Mouse (Mus musculus) CH12.LX (cell line): ENCODE measurements around the gene Farp1. TPM values are rescaled to one million over a fixed set of nuclear protein-coding genes. Genes with fewer than 3 reads are reported as not detected.

Experiments
- DNase-seq: peaks from one replicate; pipeline ENCODE4 v3.0.0-alpha.2; 2013; ENCODE audit errors: extremely low read depth
- H3K27ac ChIP-seq: 2 replicates; pipeline ENCODE4 v1.5.1; 2012; ENCODE audit warnings: low read depth, mild to moderate bottlenecking, control low read depth, moderate library complexity; ENCODE audit not compliant: insufficient read depth
- H3K27me3 ChIP-seq: replicated peaks from 2 replicates; pipeline ENCODE3; 2012; ENCODE audit warnings: inconsistent platforms
- H3K36me3 ChIP-seq, 2 experiments: replicated peaks in 1 of 2; 2 replicates each; pipeline versions ENCODE3 to v1.6.1; 2012; ENCODE audit warnings: inconsistent platforms in 1 of 2, low read length in 1 of 2, mild to moderate bottlenecking in 1 of 2, mixed read lengths in 1 of 2, moderate library complexity in 1 of 2; ENCODE audit not compliant: control insufficient read depth in 1 of 2, insufficient read depth in 1 of 2
- H3K4me1 ChIP-seq, 2 experiments: 2 replicates each; pipeline ENCODE4 v1.6.1; 2012; ENCODE audit warnings: inconsistent platforms in 1 of 2, moderate library complexity in 1 of 2; ENCODE audit not compliant: insufficient read depth in 2 of 2, control insufficient read depth in 1 of 2
- H3K4me2 ChIP-seq: 2 replicates; pipeline ENCODE4 v1.6.1; 2012; ENCODE audit warnings: low read depth, mild to moderate bottlenecking, control low read depth; ENCODE audit not compliant: poor library complexity, insufficient read depth, severe bottlenecking
- H3K4me3 ChIP-seq, 3 experiments: fragments of 150-350 bp in 1 of 3; sonication (generic) in 1 of 3; replicated peaks in 1 of 3; 2 replicates each; pipeline versions ENCODE3 to v1.5.1; 2011 to 2012; ENCODE audit warnings: low read depth in 2 of 3, low read length in 2 of 3, mild to moderate bottlenecking in 2 of 3, moderate library complexity in 2 of 3, control low read depth in 1 of 3, improper control_type of control experiment in 1 of 3, inconsistent platforms in 1 of 3, mixed read lengths in 1 of 3; ENCODE audit not compliant: poor library complexity in 1 of 3
- H3K79me2 ChIP-seq: replicated peaks from 2 replicates; pipeline ENCODE4 v1.6.1; 2012; ENCODE audit warnings: mild to moderate bottlenecking, moderate library complexity; ENCODE audit not compliant: control insufficient read depth, poor library complexity, insufficient read depth, severe bottlenecking; ENCODE audit errors: extremely low read depth
- H3K9ac ChIP-seq: 2 replicates; pipeline ENCODE4 v1.6.1; 2012; ENCODE audit warnings: low read depth, mild to moderate bottlenecking, control low read depth, moderate library complexity; ENCODE audit not compliant: insufficient read depth
- H3K9me3 ChIP-seq: replicated peaks from 2 replicates; pipeline ENCODE3; 2012; ENCODE audit warnings: low read length, inconsistent platforms, mixed read lengths
- BHLHE40 ChIP-seq: IDR thresholded peaks from 2 replicates; pipeline ENCODE4 v1.6.1; 2011; ENCODE audit warnings: mild to moderate bottlenecking, low read depth, low read length, improper control_type of control experiment
- CHD1 ChIP-seq: IDR thresholded peaks from 2 replicates; pipeline ENCODE4 v1.6.1; 2012; ENCODE audit warnings: low read depth, low read length, improper control_type of control experiment, inconsistent platforms
- CTCF ChIP-seq, 2 experiments: IDR thresholded peaks in 1 of 2; conservative IDR thresholded peaks in 1 of 2; 2 replicates each; pipeline ENCODE4 v1.5.1; 2011 to 2012; ENCODE audit warnings: low read depth in 2 of 2, low read length in 2 of 2, improper control_type of control experiment in 1 of 2, inconsistent platforms in 1 of 2, mild to moderate bottlenecking in 1 of 2, moderate library complexity in 1 of 2
- ELF1 ChIP-seq: IDR thresholded peaks from 2 replicates; pipeline ENCODE4 v1.6.1; 2014; ENCODE audit warnings: low read depth, mild to moderate bottlenecking, inconsistent platforms, low read length, improper control_type of control experiment
- GABPA ChIP-seq: IDR thresholded peaks from 2 replicates; pipeline ENCODE4 v1.6.1; 2012; ENCODE audit warnings: low read depth, low read length, improper control_type of control experiment, inconsistent platforms; ENCODE audit not compliant: insufficient replicate concordance
- JUN ChIP-seq: IDR thresholded peaks from 2 replicates; pipeline ENCODE4 v1.6.1; 2011; ENCODE audit warnings: low read depth, mild to moderate bottlenecking, low read length, improper control_type of control experiment, moderate library complexity; ENCODE audit not compliant: insufficient read depth
- JUND ChIP-seq: conservative IDR thresholded peaks from 2 replicates; pipeline ENCODE4 v1.6.1; 2011; ENCODE audit warnings: low read depth, low read length, improper control_type of control experiment
- KAT2A ChIP-seq: IDR thresholded peaks from 2 replicates; pipeline ENCODE4 v1.6.1; 2012; ENCODE audit warnings: low read length, improper control_type of control experiment, inconsistent platforms; ENCODE audit not compliant: insufficient replicate concordance
- NRF1 ChIP-seq: IDR thresholded peaks from 2 replicates; pipeline ENCODE4 v1.6.1; 2014; ENCODE audit warnings: low read depth, mild to moderate bottlenecking, inconsistent platforms, low read length, improper control_type of control experiment, moderate library complexity
- RCOR1 ChIP-seq: conservative IDR thresholded peaks from 2 replicates; pipeline ENCODE4 v1.6.1; 2012; ENCODE audit warnings: low read depth, mild to moderate bottlenecking, inconsistent platforms, low read length, improper control_type of control experiment
- TBP ChIP-seq: conservative IDR thresholded peaks from 2 replicates; pipeline ENCODE4 v1.6.1; 2011; ENCODE audit warnings: low read depth, low read length, improper control_type of control experiment
- USF1 ChIP-seq: IDR thresholded peaks from 2 replicates; pipeline ENCODE4 v1.6.1; 2014; ENCODE audit warnings: low read depth, mild to moderate bottlenecking, inconsistent platforms, low read length, improper control_type of control experiment
- ZKSCAN1 ChIP-seq: IDR thresholded peaks from 2 replicates; pipeline ENCODE4 v1.6.1; 2012; ENCODE audit warnings: low read depth, inconsistent platforms, low read length, improper control_type of control experiment, borderline replicate concordance
- ZNF384 ChIP-seq: IDR thresholded peaks from 2 replicates; pipeline ENCODE4 v1.6.1; 2012; ENCODE audit warnings: low read depth, low read length, improper control_type of control experiment, inconsistent platforms
- dilution Hi-C: fragments of 300-500 bp; cut with MboI; formaldehyde crosslinking; loops from 2 replicates; pipeline ENCODE4 v1.14.3; 2020; ENCODE audit warnings: low sequenced_read_pairs; ENCODE audit not compliant: extremely low pct_unique_long_range_greater_than_20kb, extremely low pct_ligation_motif_present
- in situ Hi-C: fragments of 300-500 bp; cut with MboI; formaldehyde crosslinking; loops from 3 replicates; pipeline ENCODE4 v1.14.3; 2019; ENCODE audit warnings: low sequenced_read_pairs, low pct_ligation_motif_present, low pct_unique_long_range_greater_than_20kb, mixed read lengths
- polyA plus RNA-seq: library from polyadenylated mRNA; unstranded; fragments of >175 nt; gene quantifications from 2 replicates; pipeline ENCODE4 v1.2.1, GENCODE M21; 2012; ENCODE audit warnings: low read depth; ENCODE audit not compliant: insufficient read length
- total RNA-seq, 2 experiments: library from RNA; depleted of rRNA; stranded (reverse); fragments of 300-350 nt in 1 of 2; fragments of >200 nt in 1 of 2; gene quantifications; 2 replicates each; pipeline ENCODE4 v1.2.3; 2012 to 2014

The Farp1 gene
- total and polyA plus RNA-seq, 3 experiments, result 2.4 to 10.3 (median 2.5) TPM

GRCm38 (mm10) chr14:121134414-121134813 lies 99.4 kb downstream of the Farp1 start:
- Histone ChIP-seq H3K4me2 (no peak overlapping the region), H3K4me3 (no peak overlapping the region), H3K36me3 (peaks cover 0 to 8% of the 10 kb centered on the region in 2 experiments), H3K9ac (no peak overlapping the region), H3K79me2 (no peaks in the 10 kb centered on the region), H3K4me1 (peaks cover 12 to 30% of the 10 kb centered on the region in 2 experiments; a peak in 3 of 4 replicates), H3K27ac (no peak overlapping the region), H3K9me3 (no peaks in the 10 kb centered on the region), H3K27me3 (no peaks in the 10 kb centered on the region)
- in situ Hi-C loops, result no loop called here
- dilution Hi-C loops, result no loop called here
- no peak for TF ChIP-seq GABPA
- TF ChIP-seq NRF1, result no peak
- no peak for TF ChIP-seq TBP
- DNase-seq, result no peak

- no peaks in the 10 kb centered on the region for H3K9me3 ChIP-seq
- no peak overlapping the region for H3K27ac ChIP-seq
- no peak overlapping the region for H3K9ac ChIP-seq
- H3K4me1 ChIP-seq, result peaks cover 10 to 40% of the 10 kb centered on the region in 2 experiments
- H3K4me2 ChIP-seq, result no peak overlapping the region
- H3K36me3 ChIP-seq, result peaks cover 0 to 3% of the 10 kb centered on the region in 2 experiments
- TF ChIP-seq USF1 (no peak), ZKSCAN1 (no peak), CHD1 (no peak), RCOR1 (no peak), GABPA (no peak), CTCF (conservative IDR thresholded peaks at IDR 0.05 in 1 of 2, IDR thresholded peaks at IDR 0.05 in 1 of 2; ENCODE audit: low read depth in 2 of 2, low read length in 2 of 2) (no peak), ZNF384 (no peak), JUND (no peak), BHLHE40 (no peak), KAT2A (no peak), ELF1 (no peak), JUN (no peak)
- no peaks in the 10 kb centered on the region for H3K27me3 ChIP-seq
- no peak for DNase-seq
- dilution Hi-C loops, result no loop called here
- H3K79me2 ChIP-seq, result no peaks in the 10 kb centered on the region
- H3K4me3 ChIP-seq, result no peak overlapping the region
- in situ Hi-C loops, result no loop called here
These were observed 108.9 kb downstream of the Farp1 start for GRCm38 (mm10) chr14:121143831-121144455.
